Mouse (Mus musculus) lung, adult 2 months (tissue): Measurements from ENCODE around the gene Tpm3.

Source experiments
- CTCF ChIP-seq: fragments of 200-500 bp; IDR thresholded peaks from 2 replicates; pipeline ENCODE4 v1.5.1; 2011; ENCODE audit warnings: mild to moderate bottlenecking, low read length, control low read depth; ENCODE audit not compliant: insufficient read depth
- POLR2A ChIP-seq: fragments of 200-500 bp; IDR thresholded peaks from 2 replicates; pipeline ENCODE4 v1.6.1; 2011; ENCODE audit warnings: low read depth, mild to moderate bottlenecking, control low read depth, low read length, borderline replicate concordance; ENCODE audit errors: extremely low read depth

- no peak for TF ChIP-seq POLR2A
- no peak for TF ChIP-seq CTCF
These were observed 13.6 kb downstream of the Tpm3 start for GRCm38 (mm10) chr3:90086068-90086467.
